Mouse (Mus musculus) embryonic facial prominence, embryonic 14.5 days (tissue): ENCODE measurements around the gene Bicdl2. TPM values are rescaled to one million over a fixed set of nuclear protein-coding genes. Genes with fewer than 3 reads are reported as not detected.
A peak's percentile ranks its signal among the peaks of the same experiment; 100 is the strongest.

Source experiments
- ATAC-seq: fragments of 200-750 bp; cut with Nextera tagmentation; 2 replicates; pipeline ENCODE4 v1.8.0; 2017; ENCODE audit warnings: low read depth, moderate number of reproducible peaks, moderate TSS enrichment
- DNase-seq: peaks from one replicate; pipeline ENCODE4 v3.0.0-alpha.2; 2015; ENCODE audit warnings: low spot score
- H3K27ac ChIP-seq: fragments of 300-500 bp; sonication (generic); replicated peaks from 2 replicates; pipeline ENCODE4 v1.5.1; 2014; ENCODE audit warnings: low read depth, mild to moderate bottlenecking, low read length, moderate library complexity
- H3K27me3 ChIP-seq: fragments of 300-500 bp; sonication (generic); replicated peaks from 2 replicates; pipeline ENCODE4 v1.6.1; 2014; ENCODE audit warnings: low read length; ENCODE audit not compliant: control insufficient read depth, insufficient read depth
- H3K36me3 ChIP-seq: fragments of 300-500 bp; sonication (generic); 2 replicates; pipeline ENCODE4 v1.6.1; 2014; ENCODE audit warnings: low read length, mixed read lengths; ENCODE audit not compliant: control insufficient read depth, insufficient read depth
- H3K4me1 ChIP-seq: fragments of 300-500 bp; sonication (generic); 2 replicates; pipeline ENCODE4 v1.6.1; 2014; ENCODE audit warnings: antibody characterized with exemption, low read length; ENCODE audit not compliant: control insufficient read depth, insufficient read depth
- H3K4me2 ChIP-seq: fragments of 300-500 bp; sonication (generic); 2 replicates; pipeline ENCODE4 v1.6.1; 2014; ENCODE audit warnings: low read depth, mild to moderate bottlenecking, low read length, moderate library complexity, mixed read lengths
- H3K4me3 ChIP-seq: fragments of 300-500 bp; sonication (generic); 2 replicates; pipeline ENCODE4 v1.5.1; 2014; ENCODE audit warnings: low read depth, mild to moderate bottlenecking, low read length
- H3K9ac ChIP-seq: fragments of 300-500 bp; sonication (generic); 2 replicates; pipeline ENCODE4 v1.6.1; 2014; ENCODE audit warnings: low read depth, mild to moderate bottlenecking, low read length, moderate library complexity, mixed read lengths
- H3K9me3 ChIP-seq: fragments of 300-500 bp; sonication (generic); 2 replicates; pipeline ENCODE4 v1.6.1; 2016; ENCODE audit warnings: low read length; ENCODE audit not compliant: control insufficient read depth
- WGBS: fragments of 180-500 bp; shearing (Covaris S2); extraction: QIAGEN DNeasy Blood & Tissue Kit; methylation state at CpG from one replicate; pipeline ENCODE4 v1.1.7; 2014; 5-methylcytosine and 5-hydroxymethylcytosine counted together
- polyA plus RNA-seq: library from polyadenylated mRNA; unstranded; fragments of >200 nt; fragmentation: Nextera tagmentation; extraction: Ambion mirVana; gene quantifications from 2 replicates; pipeline ENCODE4 v1.2.1, GENCODE M21; 2014

Bicdl2 gene
- polyA plus RNA-seq, 1 experiment from 2014 or later = 3.9 TPM

- peak; percentile 59 for DNase-seq
- H3K36me3 ChIP-seq = no peaks in the 10 kb centered on the region
- H3K9ac ChIP-seq = no peak overlapping the region
These were observed 56.7 kb downstream of the Bicdl2 start for GRCm38 (mm10) chr17:23717003-23717402.

More at GRCm38 (mm10) chr17:23717003-23717402, 56.7 kb downstream of the Bicdl2 start:
- 65% methylated on average over 2 of the region's 2 CpGs for WGBS
- Histone ChIP-seq H3K9me3 (no peaks in the 10 kb centered on the region), H3K27ac (no peak overlapping the region), H3K4me3 (no peak overlapping the region), H3K27me3 (no peaks in the 10 kb centered on the region), H3K4me2 (no peak overlapping the region), H3K4me1 (no peaks in the 10 kb centered on the region)
- ATAC-seq = peak; percentile 65; the same call in 1 of the 2 replicates

Other genes starting within 250 kb of the Bicdl2 start
- gene Vmn2r117, start 180.8 kb upstream of the Bicdl2 start, polyA plus RNA-seq = not detected in 2 replicates
- 17.7 and 18.2 TPM in 2 replicates for gene Zfp213, start 96.3 kb upstream of the Bicdl2 start, polyA plus RNA-seq
- gene Zfp13, start 61.0 kb upstream of the Bicdl2 start, polyA plus RNA-seq = 11.6 and 11.7 TPM in 2 replicates
- gene Zscan10, start 59.6 kb upstream of the Bicdl2 start, polyA plus RNA-seq = 0.14 TPM in 1 of 2 replicates, not detected in the other
- gene Mmp25, start 15.2 kb upstream of the Bicdl2 start, polyA plus RNA-seq = 0.90 and 1.4 TPM in 2 replicates
- gene Hcfc1r1, start 13.1 kb downstream of the Bicdl2 start, polyA plus RNA-seq = 94.8 and 107 TPM in 2 replicates
- 35.1 and 38.1 TPM in 2 replicates for gene Thoc6, start 13.4 kb downstream of the Bicdl2 start, polyA plus RNA-seq
- 23.3 and 30.7 TPM in 2 replicates for gene Tnfrsf12a, start 17.0 kb downstream of the Bicdl2 start, polyA plus RNA-seq
- gene Cldn6, start 18.7 kb downstream of the Bicdl2 start, polyA plus RNA-seq = 17.0 and 22.6 TPM in 2 replicates
- 14.6 and 17.9 TPM in 2 replicates for gene Cldn9, start 23.5 kb downstream of the Bicdl2 start, polyA plus RNA-seq
- gene 1520401A03Rik, start 62.3 kb downstream of the Bicdl2 start, polyA plus RNA-seq = 1.6 and 2.8 TPM in 2 replicates
- gene Pkmyt1, start 65.8 kb downstream of the Bicdl2 start, polyA plus RNA-seq = 39.6 and 40.3 TPM in 2 replicates
- gene Paqr4, start 80.4 kb downstream of the Bicdl2 start, polyA plus RNA-seq = 20.9 and 22.9 TPM in 2 replicates
- 12.9 and 21.2 TPM in 2 replicates for gene Kremen2, start 85.3 kb downstream of the Bicdl2 start, polyA plus RNA-seq
- gene Flywch1, start 111.1 kb downstream of the Bicdl2 start, polyA plus RNA-seq = 62.9 and 74.7 TPM in 2 replicates
- gene Flywch2, start 125.6 kb downstream of the Bicdl2 start, polyA plus RNA-seq = 27.0 and 33.9 TPM in 2 replicates
- gene Srrm2, start 130.0 kb downstream of the Bicdl2 start, polyA plus RNA-seq = 320 and 345 TPM in 2 replicates
- gene Elob, start 168.6 kb downstream of the Bicdl2 start, polyA plus RNA-seq = 1,099 and 1,112 TPM in 2 replicates
- gene Prss33, start 175.6 kb downstream of the Bicdl2 start, polyA plus RNA-seq = 0.77 and 0.88 TPM in 2 replicates
- 0.25 TPM in 1 of 2 replicates, not detected in the other for gene Prss32, start 183.3 kb downstream of the Bicdl2 start, polyA plus RNA-seq
- gene Prss41, start 183.7 kb downstream of the Bicdl2 start, polyA plus RNA-seq = 0.64 and 1.1 TPM in 2 replicates
- not detected in 2 replicates for gene Prss21, start 207.6 kb downstream of the Bicdl2 start, polyA plus RNA-seq
- gene Dcpp1, start 220.4 kb downstream of the Bicdl2 start, polyA plus RNA-seq = 2.3 and 6.8 TPM in 2 replicates
- not detected in 2 replicates for gene Dcpp2, start 220.4 kb downstream of the Bicdl2 start, polyA plus RNA-seq